Mouse (Mus musculus) stomach, embryonic 14.5 days (tissue): ENCODE results near the gene Tbr1. TPM values are rescaled to one million over a fixed set of nuclear protein-coding genes. Genes with fewer than 3 reads are reported as not detected.
A peak's percentile ranks its signal among the peaks of the same experiment; 100 is the strongest.

Experiments
- ATAC-seq: fragments of 200-750 bp; cut with Nextera tagmentation; 2 replicates; pipeline ENCODE4 v1.8.0; 2017; ENCODE audit warnings: low read depth, moderate TSS enrichment; ENCODE audit not compliant: insufficient number of reproducible peaks, insufficient read depth, low FRiP score
- H3K27ac ChIP-seq: fragments of 300-500 bp; sonication (generic); 2 replicates; pipeline ENCODE4 v1.5.1; 2014; ENCODE audit warnings: mild to moderate bottlenecking, low read length, moderate library complexity, mixed read lengths
- H3K27me3 ChIP-seq: fragments of 300-500 bp; sonication (generic); 2 replicates; pipeline ENCODE4 v1.6.1; 2014; ENCODE audit warnings: low read length, control low read depth, mixed read lengths; ENCODE audit not compliant: control insufficient read depth, insufficient read depth
- H3K36me3 ChIP-seq: fragments of 300-500 bp; sonication (generic); 2 replicates; pipeline ENCODE4 v1.6.1; 2014; ENCODE audit warnings: mild to moderate bottlenecking, control low read depth, low read length, moderate library complexity, mixed read lengths; ENCODE audit not compliant: control insufficient read depth, insufficient read depth
- H3K4me1 ChIP-seq: fragments of 300-500 bp; sonication (generic); 2 replicates; pipeline ENCODE4 v1.6.1; 2014; ENCODE audit warnings: low read length, control low read depth, mixed read lengths; ENCODE audit not compliant: control insufficient read depth, insufficient read depth
- H3K4me2 ChIP-seq: fragments of 300-500 bp; sonication (generic); replicated peaks from 2 replicates; pipeline ENCODE4 v1.6.1; 2014; ENCODE audit warnings: low read depth, low read length, control low read depth
- H3K4me3 ChIP-seq: fragments of 300-500 bp; sonication (generic); 2 replicates; pipeline ENCODE4 v1.5.1; 2014; ENCODE audit warnings: low read depth, low read length, control low read depth
- H3K9ac ChIP-seq: fragments of 300-500 bp; sonication (generic); replicated peaks from 2 replicates; pipeline ENCODE4 v1.6.1; 2014; ENCODE audit warnings: low read depth, mild to moderate bottlenecking, control low read depth, low read length, moderate library complexity, mixed read lengths
- H3K9me3 ChIP-seq: fragments of 300-500 bp; sonication (generic); 2 replicates; pipeline ENCODE4 v1.6.1; 2016; ENCODE audit warnings: low read depth, low read length, control low read depth; ENCODE audit not compliant: control insufficient read depth
- WGBS: fragments of 180-500 bp; shearing (Covaris S2); extraction: QIAGEN DNeasy Blood & Tissue Kit; methylation state at CpG from one replicate; pipeline ENCODE4 v1.1.7; 2014; 5-methylcytosine and 5-hydroxymethylcytosine counted together
- polyA plus RNA-seq: library from polyadenylated mRNA; unstranded; fragments of >200 nt; fragmentation: Nextera tagmentation; extraction: Ambion mirVana; gene quantifications from 2 replicates; pipeline ENCODE4 v1.2.1, GENCODE M21; 2014

Tbr1 gene
- polyA plus RNA-seq, 1 experiment from 2014 or later: not detected

DNA sequence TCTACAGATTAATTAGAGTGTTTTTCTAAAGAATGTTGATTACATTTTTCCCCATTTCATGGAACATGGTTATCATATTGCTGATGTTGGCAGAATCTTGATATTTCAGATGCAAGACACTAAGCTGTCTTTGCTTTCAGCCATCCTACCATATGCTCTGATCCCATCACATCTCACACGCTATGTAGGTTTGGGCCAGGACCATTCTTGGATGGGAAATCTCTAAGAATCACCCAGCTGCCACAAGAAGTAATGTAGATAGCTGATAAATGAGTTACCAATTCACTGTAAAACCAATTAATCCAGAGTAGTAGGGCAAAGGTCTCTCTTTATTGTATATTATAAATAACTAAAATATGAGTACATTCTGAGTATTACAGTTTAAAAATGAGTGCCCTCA is 4.7 kb upstream of the Tbr1 start:
- no peak overlapping the region for H3K27ac ChIP-seq
- H3K9me3 ChIP-seq: no peaks in the 10 kb centered on the region
- H3K4me2 ChIP-seq: no peak overlapping the region
- no peak for ATAC-seq
- H3K27me3 ChIP-seq: peaks cover 11% of the 10 kb centered on the region
- no peak overlapping the region for H3K9ac ChIP-seq
- H3K4me1 ChIP-seq: no peaks in the 10 kb centered on the region
- H3K4me3 ChIP-seq: no peak overlapping the region
- H3K36me3 ChIP-seq: peaks cover 4% of the 10 kb centered on the region; the same call in 1 of the 2 replicates
- WGBS: 92% methylated on average over 1 of the region's 1 CpGs

DNA sequence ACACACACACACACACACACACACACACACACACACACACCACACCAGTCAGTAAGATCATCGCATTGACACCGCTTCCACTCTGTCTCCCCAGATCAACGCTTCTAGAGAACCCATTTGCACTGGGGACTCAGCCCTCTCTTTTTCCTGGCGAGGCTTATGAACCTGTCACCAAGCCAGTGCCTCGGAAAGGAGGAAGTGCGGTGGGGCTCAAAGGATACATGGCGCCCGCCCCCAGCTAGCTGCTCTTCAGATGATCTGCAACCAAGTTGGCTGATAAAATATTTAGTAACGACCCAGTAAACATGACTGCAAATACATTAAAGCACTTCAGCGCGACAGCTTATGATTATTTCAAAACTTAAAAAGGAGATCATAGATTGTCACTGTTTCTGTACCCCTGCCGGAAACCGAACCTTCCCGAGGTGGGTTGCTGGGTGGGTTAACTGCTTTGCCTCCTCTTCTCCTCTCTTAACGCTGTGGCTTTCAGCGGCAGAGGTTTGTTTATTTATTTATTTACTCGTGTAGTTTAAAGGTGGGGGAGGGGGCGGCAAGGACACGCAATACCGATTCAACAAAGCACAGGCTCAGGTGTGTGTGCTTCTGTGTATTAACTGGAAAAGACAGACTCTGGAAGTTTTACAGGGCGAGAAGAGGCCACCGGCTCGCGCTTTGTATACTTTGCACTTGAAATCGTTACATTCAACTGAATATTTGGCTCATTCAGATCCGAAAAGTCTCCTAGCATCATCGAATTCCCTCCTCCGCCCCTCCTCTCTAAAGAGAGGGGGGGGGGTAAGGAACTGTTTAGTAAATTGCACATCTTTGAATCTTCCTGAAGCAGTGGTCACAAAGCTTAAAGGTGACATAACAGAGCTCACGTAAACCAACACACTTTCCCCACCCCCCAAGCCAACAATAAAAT is 975 bp downstream of the Tbr1 start:
- H3K4me2 ChIP-seq: no peak overlapping the region
- no peak overlapping the region for H3K9ac ChIP-seq
- H3K27ac ChIP-seq: no peak overlapping the region
- no peak for ATAC-seq
- no peak overlapping the region for H3K4me3 ChIP-seq
- H3K36me3 ChIP-seq: peaks cover 4% of the 10 kb centered on the region; the same call in 1 of the 2 replicates
- H3K9me3 ChIP-seq: no peaks in the 10 kb centered on the region
- WGBS: 2% methylated on average over 29 of the region's 29 CpGs
- H3K27me3 ChIP-seq: peaks cover 28% of the 10 kb centered on the region
- H3K4me1 ChIP-seq: 0 out of 2 replicates have a peak, but pooled peaks cover 2% of the 10 kb centered on the region

DNA sequence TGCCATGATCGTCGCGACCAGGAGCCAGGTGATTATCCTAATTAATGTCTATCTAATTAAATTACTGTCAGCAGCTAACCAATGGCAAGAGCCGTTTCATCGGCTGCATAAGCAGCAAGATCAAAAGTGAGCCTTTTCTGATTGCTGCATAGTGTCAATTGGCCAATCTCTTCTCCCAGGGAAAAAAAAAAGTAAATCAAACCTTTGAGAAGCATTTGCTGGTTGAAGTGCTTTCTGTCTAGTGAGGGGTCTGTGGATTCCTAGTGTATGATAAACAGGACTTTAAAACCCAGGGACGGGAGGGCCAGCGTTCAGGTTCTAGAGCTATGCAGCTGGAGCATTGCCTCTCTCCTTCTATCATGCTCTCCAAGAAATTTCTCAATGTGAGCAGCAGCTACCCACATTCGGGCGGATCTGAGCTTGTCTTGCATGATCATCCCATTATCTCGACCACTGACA is 1.7 kb downstream of the Tbr1 start:
- H3K4me1 ChIP-seq: 0 out of 2 replicates have a peak, but pooled peaks cover 2% of the 10 kb centered on the region
- peaks cover 4% of the 10 kb centered on the region; the same call in 1 of the 2 replicates for H3K36me3 ChIP-seq
- H3K9me3 ChIP-seq: no peaks in the 10 kb centered on the region
- H3K9ac ChIP-seq: no peak overlapping the region
- H3K4me2 ChIP-seq: no peak overlapping the region
- no peak for ATAC-seq
- peaks cover 32% of the 10 kb centered on the region for H3K27me3 ChIP-seq
- no peak overlapping the region for H3K27ac ChIP-seq
- H3K4me3 ChIP-seq: no peak overlapping the region
- 5% methylated on average over 10 of the region's 10 CpGs for WGBS

DNA sequence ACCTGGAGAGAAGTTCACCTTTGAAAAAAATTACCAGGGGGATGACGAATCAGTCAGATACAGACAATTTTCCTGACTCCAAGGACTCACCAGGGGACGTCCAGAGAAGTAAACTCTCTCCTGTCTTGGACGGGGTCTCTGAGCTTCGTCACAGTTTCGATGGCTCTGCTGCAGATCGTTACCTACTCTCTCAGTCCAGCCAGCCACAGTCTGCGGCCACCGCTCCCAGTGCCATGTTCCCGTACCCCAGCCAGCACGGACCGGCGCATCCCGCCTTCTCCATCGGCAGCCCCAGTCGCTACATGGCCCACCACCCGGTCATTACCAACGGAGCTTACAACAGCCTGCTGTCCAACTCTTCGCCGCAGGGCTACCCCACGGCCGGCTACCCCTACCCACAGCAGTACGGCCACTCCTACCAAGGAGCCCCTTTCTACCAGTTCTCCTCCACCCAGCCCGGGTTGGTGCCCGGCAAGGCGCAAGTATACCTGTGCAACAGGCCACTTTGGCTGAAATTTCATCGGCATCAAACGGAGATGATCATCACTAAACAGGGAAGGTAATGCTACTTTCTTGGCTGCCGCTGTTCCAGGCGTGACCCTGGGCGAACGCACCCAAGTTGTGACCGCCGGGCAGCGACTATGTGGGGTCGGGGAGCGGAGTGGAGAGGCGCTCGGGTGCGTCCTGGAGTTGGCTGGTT is 2.3 kb downstream of the Tbr1 start:
- H3K27me3 ChIP-seq: peaks cover 38% of the 10 kb centered on the region
- H3K36me3 ChIP-seq: peaks cover 3% of the 10 kb centered on the region; the same call in 1 of the 2 replicates
- WGBS: 1% methylated on average over 39 of the region's 39 CpGs
- no peak overlapping the region for H3K4me3 ChIP-seq
- H3K9ac ChIP-seq: no peak overlapping the region
- 0 out of 2 replicates have a peak, but pooled peaks cover 2% of the 10 kb centered on the region for H3K4me1 ChIP-seq
- H3K27ac ChIP-seq: no peak overlapping the region
- no peaks in the 10 kb centered on the region for H3K9me3 ChIP-seq
- no peak overlapping the region for H3K4me2 ChIP-seq
- ATAC-seq: 0 out of 2 replicates have a peak, but pooled peaks have one; percentile 11

DNA sequence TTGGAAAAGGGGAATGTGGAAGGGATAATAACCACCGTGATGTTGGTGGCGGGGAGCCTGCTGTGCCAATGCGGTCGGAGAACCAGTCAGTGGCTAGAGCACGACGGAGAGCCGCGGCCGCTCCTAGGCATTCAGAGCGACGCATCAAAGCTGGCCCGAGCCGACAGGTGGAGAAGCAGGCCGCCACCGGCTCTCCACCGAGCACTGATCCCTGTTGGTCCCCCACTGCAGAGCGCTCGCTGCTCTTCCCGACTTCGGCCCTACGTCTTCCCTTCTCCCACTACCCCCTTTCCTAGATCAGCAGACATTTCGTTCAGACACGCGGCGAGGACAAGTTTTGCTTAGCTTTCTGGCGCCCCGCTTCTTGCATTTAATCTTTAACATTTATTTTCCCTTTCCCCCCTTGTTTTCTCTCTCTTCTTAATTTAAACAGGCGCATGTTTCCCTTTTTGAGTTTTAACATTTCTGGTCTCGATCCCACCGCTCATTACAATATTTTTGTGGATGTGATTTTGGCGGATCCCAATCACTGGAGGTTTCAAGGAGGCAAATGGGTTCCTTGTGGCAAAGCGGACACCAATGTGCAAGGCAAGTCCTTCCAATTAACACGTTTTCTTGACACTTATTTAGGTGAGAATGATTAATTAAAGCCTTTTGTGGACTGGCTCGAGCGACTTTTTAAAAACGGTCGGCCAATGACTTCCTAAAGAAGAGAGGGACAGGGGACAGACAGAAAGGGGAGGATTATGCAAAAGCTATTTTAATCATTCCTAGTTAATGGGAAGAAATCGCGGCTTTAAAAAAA is 3.0 kb downstream of the Tbr1 start:
- H3K27me3 ChIP-seq: peaks cover 44% of the 10 kb centered on the region
- 3% methylated on average over 27 of the region's 39 CpGs for WGBS
- no peaks in the 10 kb centered on the region for H3K36me3 ChIP-seq
- H3K4me1 ChIP-seq: 0 out of 2 replicates have a peak, but pooled peaks cover 2% of the 10 kb centered on the region
- no peak overlapping the region for H3K27ac ChIP-seq
- no peak overlapping the region for H3K4me2 ChIP-seq
- no peak overlapping the region for H3K9ac ChIP-seq
- no peak overlapping the region for H3K4me3 ChIP-seq
- 0 out of 2 replicates have a peak, but pooled peaks have one; percentile 30 for ATAC-seq
- no peaks in the 10 kb centered on the region for H3K9me3 ChIP-seq

DNA sequence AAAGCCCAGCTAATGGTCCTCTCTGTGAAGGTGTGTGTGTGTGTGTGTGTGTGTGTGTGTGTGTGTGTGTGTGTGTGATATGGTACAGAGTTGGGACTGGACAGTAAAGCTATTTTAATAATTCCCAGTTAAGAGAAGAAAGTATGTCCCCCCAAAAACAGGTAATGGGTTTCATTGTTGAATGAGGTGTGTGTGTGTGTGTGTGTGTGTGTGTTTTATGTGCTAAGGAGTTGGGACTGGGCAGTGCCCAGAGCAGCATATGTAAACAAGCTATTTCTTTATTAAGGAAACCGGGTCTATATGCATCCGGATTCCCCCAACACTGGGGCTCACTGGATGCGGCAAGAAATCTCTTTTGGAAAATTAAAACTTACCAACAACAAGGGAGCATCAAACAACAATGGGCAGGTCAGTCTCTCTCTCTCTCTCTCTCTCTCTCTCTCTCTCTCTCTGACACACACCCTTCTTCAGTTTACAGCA is 3.7 kb downstream of the Tbr1 start:
- 0 out of 2 replicates have a peak, but pooled peaks cover 2% of the 10 kb centered on the region for H3K4me1 ChIP-seq
- 5% methylated on average over 3 of the region's 3 CpGs for WGBS
- H3K27me3 ChIP-seq: peaks cover 50% of the 10 kb centered on the region
- ATAC-seq: no peak
- no peak overlapping the region for H3K9ac ChIP-seq
- H3K36me3 ChIP-seq: no peaks in the 10 kb centered on the region
- no peak overlapping the region for H3K4me2 ChIP-seq
- no peaks in the 10 kb centered on the region for H3K9me3 ChIP-seq
- no peak overlapping the region for H3K27ac ChIP-seq
- H3K4me3 ChIP-seq: no peak overlapping the region

DNA sequence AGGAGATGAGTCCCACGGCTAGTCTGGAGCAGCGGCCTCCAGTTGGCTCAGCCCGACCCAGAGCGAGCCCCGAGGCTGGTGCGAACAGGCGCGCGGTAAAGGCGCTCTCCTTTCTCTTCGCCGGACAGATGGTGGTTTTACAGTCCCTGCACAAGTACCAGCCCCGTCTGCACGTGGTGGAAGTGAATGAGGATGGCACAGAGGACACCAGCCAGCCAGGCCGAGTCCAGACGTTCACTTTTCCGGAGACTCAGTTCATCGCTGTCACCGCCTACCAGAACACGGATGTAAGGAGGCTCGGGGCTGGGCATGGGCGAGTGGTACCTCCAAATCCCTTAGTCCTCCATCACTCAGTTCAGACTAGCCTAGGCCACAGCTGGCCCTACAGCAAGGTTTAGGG is 4.4 kb downstream of the Tbr1 start:
- no peaks in the 10 kb centered on the region for H3K9me3 ChIP-seq
- 0 out of 2 replicates have a peak, but pooled peaks cover 2% of the 10 kb centered on the region for H3K4me1 ChIP-seq
- no peak overlapping the region for H3K27ac ChIP-seq
- no peak for ATAC-seq
- H3K4me3 ChIP-seq: no peak overlapping the region
- peaks cover 50% of the 10 kb centered on the region for H3K27me3 ChIP-seq
- no peaks in the 10 kb centered on the region for H3K36me3 ChIP-seq
- no peak overlapping the region for H3K9ac ChIP-seq
- WGBS: under 1% methylated on average over 22 of the region's 22 CpGs
- no peak overlapping the region for H3K4me2 ChIP-seq
